Mouse (Mus musculus) urinary bladder, postnatal 4 days (tissue): Measurements from ENCODE around the gene Rora.

Experiments
- DNase-seq, 2 experiments: peaks; one replicate each; pipeline ENCODE4 v3.0.0; 2021 to 2022; ENCODE audit warnings: low spot score in 2 of 2

Rora gene

GRCm38 (mm10) chr9:68884451-68885035 is 231.0 kb downstream of the Rora start:
- no peak for DNase-seq

DNA sequence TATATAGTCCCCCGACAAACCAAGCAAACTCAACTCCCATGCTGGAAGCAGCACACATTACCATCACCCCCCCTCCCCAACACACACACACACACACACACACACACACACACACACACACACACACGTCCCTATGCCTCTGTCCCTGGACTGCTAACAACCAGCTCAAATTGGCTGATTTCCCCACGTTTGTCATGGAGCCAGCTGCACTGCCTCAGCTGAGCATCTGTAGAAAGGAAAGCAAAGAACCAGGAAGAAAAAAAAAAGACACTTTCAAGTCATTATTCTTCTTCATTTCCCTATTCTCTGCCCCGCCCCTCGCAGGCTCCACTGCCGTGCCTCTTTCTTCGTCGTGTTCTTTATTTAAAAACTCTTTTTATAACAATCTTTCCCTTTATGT is 235.1 kb downstream of the Rora start:
- peak; percentile 66 to 76 for DNase-seq

- DNase-seq: no peak
Observed at GRCm38 (mm10) chr9:68891431-68891830, 237.8 kb downstream of the Rora start.

DNA sequence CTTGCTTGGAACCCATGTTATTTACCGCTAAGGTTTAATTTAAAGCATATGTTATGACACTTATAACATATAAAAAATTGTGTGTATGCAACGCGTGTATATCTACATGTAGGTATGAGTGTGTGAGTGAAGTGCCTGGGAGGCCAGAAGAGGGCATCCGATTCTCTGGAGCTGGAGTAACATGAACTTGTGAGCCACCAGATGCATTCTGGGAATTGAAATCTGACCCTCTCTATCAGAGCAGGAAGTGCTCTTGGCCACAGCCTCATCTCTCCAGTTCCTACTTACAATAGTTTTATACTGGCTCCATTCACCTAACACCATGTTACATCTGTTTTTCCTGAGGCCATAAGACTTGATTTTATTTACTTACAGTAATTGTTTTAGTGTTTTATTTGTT is 238.8 kb downstream of the Rora start:
- no peak for DNase-seq

DNA sequence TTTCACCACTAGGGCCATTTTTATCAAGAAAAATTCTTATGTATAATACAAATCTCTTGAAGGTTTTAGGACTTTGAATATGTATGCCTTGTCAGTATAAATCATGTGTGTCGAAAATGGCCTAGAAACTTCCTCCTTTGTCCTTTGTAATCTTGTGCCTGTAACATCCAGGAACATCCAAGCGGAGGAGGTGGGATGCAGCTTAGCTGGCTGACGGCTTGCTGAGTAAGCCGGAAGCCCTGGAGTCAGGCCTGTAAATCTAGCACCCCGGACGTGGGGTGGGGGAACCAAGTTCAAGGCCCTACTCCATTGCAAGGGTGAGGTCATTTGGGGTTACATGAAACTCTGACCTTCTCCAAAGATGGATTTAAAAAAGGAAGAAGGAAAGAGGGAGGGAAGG is 239.3 kb downstream of the Rora start:
- no peak for DNase-seq

DNA sequence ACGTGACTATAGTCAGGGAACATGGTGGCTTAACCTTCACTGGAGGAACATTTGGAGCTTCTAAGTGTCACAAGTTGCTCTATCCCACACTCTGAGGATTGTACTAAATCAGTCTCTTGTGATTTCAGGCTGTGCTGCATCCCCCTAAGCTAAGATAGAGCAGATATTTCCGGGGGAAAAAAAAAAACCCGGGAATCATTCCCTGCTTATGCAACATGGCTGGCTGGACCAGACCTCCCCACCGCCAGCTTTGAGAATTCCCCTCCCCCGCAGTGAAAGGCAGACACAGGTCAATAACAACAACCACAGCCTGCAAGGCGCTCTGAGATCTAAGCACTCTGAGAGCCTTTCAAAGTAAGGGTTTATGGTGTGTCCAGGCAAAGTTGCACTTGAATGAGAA is 244.7 kb downstream of the Rora start:
- DNase-seq: no peak

- DNase-seq: no peak
Observed at GRCm38 (mm10) chr9:68899525-68900222, 246.1 kb downstream of the Rora start.

- no peak for DNase-seq
Observed at GRCm38 (mm10) chr9:68906361-68906883, 252.8 kb downstream of the Rora start.

DNA sequence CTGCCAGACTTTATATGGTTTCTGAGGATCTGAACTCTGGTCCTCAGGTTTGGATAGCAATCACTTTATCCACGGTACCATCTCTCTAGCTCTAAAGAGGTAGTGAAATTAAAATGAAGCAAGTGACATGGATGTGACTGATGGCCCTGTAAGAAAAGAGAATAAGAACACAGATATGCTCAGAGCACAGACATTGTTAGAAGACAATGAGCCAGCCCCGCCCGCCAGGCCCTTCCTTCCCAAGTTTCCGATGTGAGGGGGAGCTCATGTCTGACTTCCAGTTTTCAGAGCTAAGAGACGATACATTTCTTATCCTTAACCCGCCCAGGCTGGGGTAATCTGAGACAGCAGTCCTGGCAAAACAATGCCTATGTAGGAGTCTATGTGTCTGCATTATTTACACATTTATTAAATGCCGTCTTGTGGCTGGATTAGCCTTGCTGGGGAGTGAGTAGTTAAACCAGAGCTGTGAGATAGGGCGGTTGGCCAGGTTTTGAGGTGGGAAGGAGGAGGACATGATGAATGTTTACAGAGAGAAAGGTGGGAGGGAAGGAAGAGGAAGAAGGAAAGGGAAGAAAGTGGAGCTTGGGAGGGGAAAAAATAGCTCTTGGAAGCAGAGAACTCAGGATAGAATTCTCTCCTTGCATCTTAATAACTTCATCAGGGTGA is 259.0 kb downstream of the Rora start:
- DNase-seq: no peak

- no peak for DNase-seq
Observed at GRCm38 (mm10) chr9:68913191-68913697, 259.7 kb downstream of the Rora start.

GRCm38 (mm10) chr9:68914541-68915275 is 261.1 kb downstream of the Rora start:
- no peak for DNase-seq

DNA sequence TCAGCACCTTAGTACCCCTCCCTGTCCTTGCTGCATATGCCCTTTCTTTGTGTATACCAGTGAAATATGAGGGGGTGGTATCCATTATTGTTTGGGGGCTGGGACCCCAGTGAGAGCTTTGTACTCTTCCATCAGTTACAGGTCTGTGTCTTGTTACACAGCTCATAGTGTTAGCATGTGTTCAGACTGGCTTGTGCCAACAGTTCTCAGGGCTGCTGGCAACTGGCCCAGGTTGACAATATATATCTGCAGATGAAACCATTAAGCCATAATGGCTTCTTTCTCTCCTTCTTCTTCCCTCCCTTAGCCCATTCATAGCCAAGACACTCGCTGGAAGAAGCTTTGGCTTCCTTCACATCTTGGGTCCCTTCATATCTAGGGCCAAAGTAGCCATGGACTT is 263.2 kb downstream of the Rora start:
- DNase-seq: no peak

DNA sequence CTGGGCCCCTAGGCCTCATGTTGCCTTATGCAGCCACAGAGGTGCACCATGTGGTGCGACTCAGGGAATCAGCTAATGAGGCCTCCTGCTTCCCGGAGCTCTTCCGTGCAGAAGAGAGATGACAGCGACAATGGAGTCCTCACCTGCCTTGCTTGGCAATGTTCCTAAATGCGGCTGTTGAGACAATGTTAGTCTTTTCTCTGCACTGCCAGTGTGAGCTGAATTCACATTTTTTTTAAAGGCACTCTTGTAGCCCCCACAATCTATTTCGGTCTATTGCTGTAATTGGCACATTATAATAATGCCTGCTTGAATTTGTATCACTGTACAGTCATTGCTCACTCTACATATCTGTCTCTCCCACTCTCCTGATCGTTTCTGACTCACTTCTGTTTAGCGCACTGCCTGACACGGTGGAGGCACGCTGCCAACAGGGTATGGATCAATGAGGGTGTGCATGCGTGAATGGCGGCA is 269.6 kb downstream of the Rora start:
- DNase-seq: no peak

DNA sequence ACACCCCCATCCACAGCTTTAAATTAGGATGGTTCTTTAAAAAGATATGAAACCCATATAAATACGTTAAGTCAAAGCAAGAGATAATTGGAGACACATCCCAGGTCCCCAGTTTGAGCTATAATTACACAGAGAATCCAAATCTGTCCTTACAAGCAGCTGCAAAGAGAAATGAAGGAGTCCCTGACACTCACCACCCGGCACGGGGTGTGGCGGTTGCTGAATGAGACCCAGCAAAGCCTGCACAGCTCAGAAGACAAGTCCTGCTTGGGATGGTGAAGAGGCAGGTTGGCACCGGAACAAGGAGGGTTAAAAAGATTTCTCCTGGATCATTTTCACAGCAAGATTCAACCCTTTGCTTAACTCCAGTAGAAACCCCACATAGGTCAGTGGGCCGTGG is 272.8 kb downstream of the Rora start:
- no peak for DNase-seq

GRCm38 (mm10) chr9:68933159-68933558 is 279.6 kb downstream of the Rora start:
- no peak for DNase-seq

DNA sequence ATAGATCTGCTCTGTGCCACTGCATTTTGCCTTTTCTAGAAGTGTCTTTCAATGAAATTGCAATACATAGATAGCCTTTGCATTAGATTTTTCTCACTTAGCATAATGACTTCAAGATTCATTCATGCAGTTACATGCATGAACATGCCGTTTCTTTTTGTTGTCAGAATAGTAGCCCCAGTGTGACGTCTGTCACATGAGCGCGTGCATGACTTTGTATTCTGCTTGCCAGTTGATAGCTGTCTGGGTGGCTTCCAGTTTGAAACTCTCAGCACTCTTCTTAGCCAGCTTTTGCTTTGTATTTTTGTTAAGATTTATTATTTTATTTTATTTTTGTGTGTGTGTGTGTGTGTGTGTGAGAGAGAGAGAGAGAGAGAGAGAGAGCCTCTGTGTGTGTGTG is 280.7 kb downstream of the Rora start:
- no peak for DNase-seq

DNA sequence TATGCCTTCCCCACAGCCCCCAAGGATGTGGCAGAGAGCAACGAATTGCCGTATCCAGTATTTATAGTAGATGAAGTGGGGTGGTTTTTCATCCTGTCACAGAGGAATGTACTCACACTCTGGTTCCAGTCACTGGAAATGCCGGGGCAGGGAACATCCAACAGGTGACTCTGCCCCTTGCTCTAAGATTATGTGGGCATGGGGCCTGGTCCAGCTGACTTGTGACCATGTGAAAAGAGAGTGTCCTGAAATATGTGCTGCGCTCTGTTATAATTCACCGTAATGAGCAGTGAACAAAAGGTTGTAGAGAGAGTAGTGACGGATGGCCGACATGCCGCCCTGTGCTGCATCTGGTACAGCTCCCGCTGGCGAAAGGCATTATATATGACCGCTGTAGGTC is 282.0 kb downstream of the Rora start:
- DNase-seq: no peak

DNA sequence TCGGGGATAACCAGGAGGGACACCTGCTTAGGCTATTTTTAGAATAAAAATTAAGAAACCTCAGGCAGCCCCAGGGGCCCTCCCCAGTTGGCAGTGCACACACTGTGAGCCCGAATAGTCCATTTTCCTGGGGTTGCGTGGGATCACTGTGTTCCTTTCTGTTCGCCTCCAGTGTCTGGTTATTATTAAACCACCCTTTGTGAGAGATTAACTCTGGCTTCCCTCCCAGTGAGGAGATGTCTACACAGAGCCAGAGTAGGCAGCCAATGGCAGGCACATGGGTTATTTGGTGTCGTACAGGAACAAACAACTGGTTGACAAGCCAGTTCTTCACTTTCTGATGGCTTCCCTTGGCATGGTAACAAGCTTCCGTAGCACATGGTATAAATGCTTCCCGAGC is 287.5 kb downstream of the Rora start:
- DNase-seq: no peak

DNA sequence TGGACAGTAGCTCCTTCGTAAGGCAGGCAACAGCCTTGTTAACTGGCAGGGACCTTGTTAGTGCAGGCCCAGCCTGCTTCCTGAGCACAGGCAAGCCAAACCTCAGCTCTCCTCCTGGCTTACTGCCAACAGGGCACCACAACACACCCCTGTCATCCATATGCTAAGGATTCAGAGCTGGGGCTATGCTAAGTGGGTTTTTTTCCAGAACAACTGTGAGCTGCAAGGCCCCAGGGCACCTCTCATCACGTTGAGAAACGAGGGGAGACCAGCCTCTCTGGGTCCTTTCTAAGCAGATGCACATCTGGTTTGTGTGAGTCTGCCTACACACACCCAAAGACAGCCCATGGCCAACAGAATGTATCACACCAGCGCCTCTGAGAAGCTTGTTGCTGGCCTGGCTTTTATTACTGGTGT is 289.0 kb downstream of the Rora start:
- DNase-seq: no peak

GRCm38 (mm10) chr9:68944026-68944425 is 290.4 kb downstream of the Rora start:
- no peak for DNase-seq

DNA sequence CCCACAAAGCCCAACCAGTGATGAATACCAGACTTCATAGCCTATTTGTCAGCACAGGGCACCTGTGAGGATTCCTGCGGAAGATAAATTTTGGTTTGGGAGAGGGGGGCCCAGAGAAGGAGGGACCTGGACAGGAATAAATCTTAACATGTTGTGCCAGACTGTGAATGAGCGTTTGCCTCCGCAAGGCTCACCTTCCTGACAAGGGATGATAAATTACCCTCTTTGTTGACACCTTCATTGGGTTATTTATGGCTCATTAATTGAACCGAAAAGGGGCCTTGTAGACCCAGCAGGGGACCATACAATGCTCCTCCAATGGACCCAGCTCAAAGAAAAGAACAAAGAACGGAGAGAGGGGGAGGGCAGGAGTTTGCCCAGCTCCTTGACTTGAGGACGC is 294.1 kb downstream of the Rora start:
- no peak for DNase-seq

- DNase-seq: no peak
Observed at GRCm38 (mm10) chr9:68948141-68948540, 294.6 kb downstream of the Rora start.
